Mouse (Mus musculus) cerebellum, postnatal 14 days (tissue): ENCODE measurements around the gene Agxt.

Experiments used
- DNase-seq, 2 experiments: peaks; one replicate each; pipeline ENCODE4 v3.0.0; 2021; ENCODE audit warnings: mixed read lengths in 2 of 2

Agxt gene

GRCm38 (mm10) chr1:93150907-93151661, 16.0 kb downstream of the Agxt start:
- no peak for DNase-seq

GRCm38 (mm10) chr1:93157566-93157965, 22.5 kb downstream of the Agxt start:
- peak; percentile 25 to 29 for DNase-seq

- DNase-seq: peak in 1 of 2 experiments; percentile 33
Measured at GRCm38 (mm10) chr1:93158916-93159315, 23.9 kb downstream of the Agxt start.

GRCm38 (mm10) chr1:93159566-93160500, 24.8 kb downstream of the Agxt start:
- peak; percentile 41 to 66 for DNase-seq

GRCm38 (mm10) chr1:93160501-93161133, 25.6 kb downstream of the Agxt start, which contains the start of gene 2310007B03Rik:
Gene 2310007B03Rik (minus strand): TSS chr1:93160948.
- no peak for DNase-seq

- no peak for DNase-seq
Measured at GRCm38 (mm10) chr1:93161350-93161749, 26.3 kb downstream of the Agxt start.

GRCm38 (mm10) chr1:93161921-93162320, 26.9 kb downstream of the Agxt start:
- DNase-seq: no peak

GRCm38 (mm10) chr1:93162588-93162987, 27.5 kb downstream of the Agxt start:
- DNase-seq: no peak

GRCm38 (mm10) chr1:93165447-93165846, 30.4 kb downstream of the Agxt start:
- no peak for DNase-seq

- no peak for DNase-seq
Measured at GRCm38 (mm10) chr1:93166346-93167079, 31.5 kb downstream of the Agxt start.

- DNase-seq: no peak
Measured at GRCm38 (mm10) chr1:93168295-93168775, 33.3 kb downstream of the Agxt start, which contains the start of gene Crocc2. Gene Crocc2 (plus strand): TSS chr1:93168725.

- no peak for DNase-seq
Measured at GRCm38 (mm10) chr1:93173665-93174064, 38.6 kb downstream of the Agxt start.

- peak; percentile 91 to 93 for DNase-seq
Measured at GRCm38 (mm10) chr1:93174399-93174798, 39.4 kb downstream of the Agxt start.

GRCm38 (mm10) chr1:93175849-93176248, 40.8 kb downstream of the Agxt start:
- no peak for DNase-seq

- peak; percentile 29 to 47 for DNase-seq
Measured at GRCm38 (mm10) chr1:93176525-93177332, 41.7 kb downstream of the Agxt start.

GRCm38 (mm10) chr1:93182281-93182680, 47.2 kb downstream of the Agxt start:
- no peak for DNase-seq

GRCm38 (mm10) chr1:93184071-93184828, 49.2 kb downstream of the Agxt start:
- DNase-seq: peak; percentile 53 to 59

- DNase-seq: peak in 1 of 2 experiments; percentile 26
Measured at GRCm38 (mm10) chr1:93190726-93191305, 55.8 kb downstream of the Agxt start.

- DNase-seq: no peak
Measured at GRCm38 (mm10) chr1:93194961-93195360, 59.9 kb downstream of the Agxt start.
